Mouse (Mus musculus): ENCODE results near the gene Golgb1. TPM values are rescaled to one million over a fixed set of nuclear protein-coding genes. Genes with fewer than 3 reads are reported as not detected.
A peak's percentile ranks its signal among the peaks of the same experiment; 100 is the strongest.

Golgb1 gene
- total and polyA plus RNA-seq, 3 experiments: 16.8 to 35.0 (median 34.1) TPM

GRCm38 (mm10) chr16:36934841-36935620 is 60.1 kb downstream of the Golgb1 start, which contains the start of gene Hcls1:
Gene Hcls1, plus strand, starts transcription at chr16:36934983.
- peak within 1 kb of the TSS; percentile 63 to 88 for H3K4me3 ChIP-seq (ENCODE audit: control insufficient read depth in 1 of 2, insufficient read depth in 1 of 2, low read depth in 2 of 2, low read length in 2 of 2)
- H3K27me3 ChIP-seq (ENCODE audit: control insufficient read depth in 1 of 2, insufficient read depth in 2 of 2, low read length in 2 of 2): no peaks in the 10 kb centered on the region
- H3K27ac ChIP-seq (ENCODE audit: control insufficient read depth, low read depth, low read length): peak within 1 kb of the TSS; percentile 71
- DNase-seq (ENCODE audit: low read depth, low spot score): peak; percentile 90
- H3K79me2 ChIP-seq (ENCODE audit: control insufficient read depth, insufficient read depth, low read length, poor library complexity): no peaks in the 10 kb centered on the region; the same call in 1 of the 2 replicates
- peak within 1 kb of the TSS; percentile 68 for H3K9ac ChIP-seq (ENCODE audit: control insufficient read depth, low read depth, low read length, poor library complexity, severe bottlenecking)
- no peaks in the 10 kb centered on the region for H3K9me3 ChIP-seq (replicated peaks; ENCODE audit: insufficient read depth, low read length)
- H3K4me1 ChIP-seq (ENCODE audit: control insufficient read depth in 1 of 2, insufficient read depth in 2 of 2, low read length in 2 of 2): peaks cover 0 to 11% of the 10 kb centered on the region in 2 experiments; a peak in 2 of 4 replicates
- peaks cover 0 to 7% of the 10 kb centered on the region in 2 experiments; a peak in 2 of 4 replicates for H3K36me3 ChIP-seq (ENCODE audit: control insufficient read depth in 1 of 2, insufficient read depth in 2 of 2, low read length in 2 of 2)
- TF ChIP-seq BHLHE40 (IDR thresholded peaks at IDR 0.05; ENCODE audit: borderline replicate concordance, low read depth, low read length) (no peak), USF2 (IDR thresholded peaks at IDR 0.05; ENCODE audit: borderline replicate concordance in 1 of 2, insufficient read depth in 1 of 2, low read depth in 1 of 2, low read length in 2 of 2) (no peak), HCFC1 (IDR thresholded peaks at IDR 0.05; ENCODE audit: low read depth, low read length) (peak; percentile 75), MEF2A (IDR thresholded peaks at IDR 0.05; ENCODE audit: extremely low read depth, insufficient replicate concordance, low read depth, low read length, poor library complexity, severe bottlenecking) (no peak), NRF1 (IDR thresholded peaks at IDR 0.05; ENCODE audit: insufficient read depth, low read depth, low read length, poor library complexity, severe bottlenecking) (no peak), EP300 (IDR thresholded peaks at IDR 0.05; ENCODE audit: low read depth in 1 of 2, low read length in 2 of 2) (peak; percentile 38 to 44; a peak in 3 of 4 replicates), ZC3H11A (IDR thresholded peaks at IDR 0.05; ENCODE audit: low read depth, low read length) (no peak), POLR2A (IDR thresholded peaks at IDR 0.05; ENCODE audit: control insufficient read depth in 1 of 2, insufficient read depth in 1 of 2, low read depth in 1 of 2, low read length in 2 of 2, poor library complexity in 1 of 2) (peak; percentile 66 to 82; a peak in 3 of 4 replicates), TAL1 (IDR thresholded peaks at IDR 0.05; ENCODE audit: low read length) (no peak), UBTF (IDR thresholded peaks at IDR 0.05; ENCODE audit: borderline replicate concordance, insufficient read depth, low read depth, low read length) (no peak), USF1 (IDR thresholded peaks at IDR 0.05; ENCODE audit: low read depth, low read length) (no peak), MAFK (IDR thresholded peaks at IDR 0.05; ENCODE audit: borderline replicate concordance, low read depth, low read length) (no peak), MYC (IDR thresholded peaks at IDR 0.05; ENCODE audit: low read depth, low read length) (peak; percentile 71), CTCF (IDR thresholded peaks at IDR 0.05 in 2 of 3, conservative IDR thresholded peaks at IDR 0.05 in 1 of 3; ENCODE audit: control insufficient read depth in 1 of 3, insufficient read depth in 1 of 3, low read depth in 2 of 3, low read length in 3 of 3, poor library complexity in 1 of 3, severe bottlenecking in 1 of 3) (no peak; a peak in 1 of 6 replicates), SIN3A (IDR thresholded peaks at IDR 0.05; ENCODE audit: low read length) (peak; percentile 79), NELFE (IDR thresholded peaks at IDR 0.05; ENCODE audit: low read depth, low read length) (peak; percentile 83), POLR2AphosphoS5 (IDR thresholded peaks at IDR 0.05; ENCODE audit: borderline replicate concordance, low read depth, low read length) (no peak), JUND (IDR thresholded peaks at IDR 0.05; ENCODE audit: low read depth, low read length) (no peak), ELF1 (IDR thresholded peaks at IDR 0.05; ENCODE audit: low read depth, low read length) (peak; percentile 92), GATA1 (IDR thresholded peaks at IDR 0.05; ENCODE audit: low read depth, low read length) (0 out of 2 replicates have a peak, but pooled peaks have one; percentile 1), ZNF384 (IDR thresholded peaks at IDR 0.05; ENCODE audit: low read depth, low read length) (no peak), ZKSCAN1 (IDR thresholded peaks at IDR 0.05; ENCODE audit: low read depth, low read length) (no peak), ZMIZ1 (IDR thresholded peaks at IDR 0.05; ENCODE audit: low read depth, low read length) (0 out of 2 replicates have a peak, but pooled peaks have one; percentile 57), SMC3 (IDR thresholded peaks at IDR 0.05; ENCODE audit: low read depth, low read length) (no peak), CHD2 (IDR thresholded peaks at IDR 0.05; ENCODE audit: low read length) (no peak), RAD21 (IDR thresholded peaks at IDR 0.05; ENCODE audit: low read depth, low read length) (no peak), CHD1 (IDR thresholded peaks at IDR 0.05; ENCODE audit: low read depth, low read length) (no peak), MXI1 (IDR thresholded peaks at IDR 0.05; ENCODE audit: low read depth, low read length) (peak; percentile 56), ETS1 (IDR thresholded peaks at IDR 0.05; ENCODE audit: low read depth, low read length) (peak; percentile 68), E2F4 (IDR thresholded peaks at IDR 0.05; ENCODE audit: borderline replicate concordance, low read depth, low read length) (no peak), RCOR1 (IDR thresholded peaks at IDR 0.05; ENCODE audit: low read depth, low read length) (no peak), MAX (IDR thresholded peaks at IDR 0.05; ENCODE audit: low read length) (no peak), GABPA (IDR thresholded peaks at IDR 0.05; ENCODE audit: low read depth, low read length) (no peak), POLR2AphosphoS2 (IDR thresholded peaks at IDR 0.05; ENCODE audit: low read length) (0 out of 2 replicates have a peak, but pooled peaks have one; percentile 40), TBP (IDR thresholded peaks at IDR 0.05; ENCODE audit: low read depth, low read length) (peak; percentile 80), MYB (IDR thresholded peaks at IDR 0.05; ENCODE audit: low read depth, low read length) (no peak)

Measured in MEL (cell line).